Mouse (Mus musculus) heart, embryonic 14.5 days (tissue): ENCODE results near the gene Pbx1. TPM values are rescaled to one million over a fixed set of nuclear protein-coding genes. Genes with fewer than 3 reads are reported as not detected.

Experiments used
- ATAC-seq: fragments of 200-750 bp; cut with Nextera tagmentation; 2 replicates; pipeline ENCODE4 v1.8.0; 2017; ENCODE audit warnings: low read depth, moderate TSS enrichment; ENCODE audit not compliant: insufficient number of reproducible peaks, insufficient read depth, low FRiP score
- H3K27ac ChIP-seq, 2 experiments: fragments of 200-500 bp in 1 of 2; fragments of 300-500 bp in 1 of 2; sonication (generic) in 1 of 2; replicated peaks in 1 of 2; 2 replicates each; pipeline ENCODE4 v1.5.1; 2012 to 2014; ENCODE audit warnings: low read depth in 2 of 2, low read length in 2 of 2, control low read depth in 1 of 2, mild to moderate bottlenecking in 1 of 2, mixed read lengths in 1 of 2; ENCODE audit not compliant: control insufficient read depth in 1 of 2, insufficient read depth in 1 of 2
- H3K27me3 ChIP-seq: fragments of 300-500 bp; sonication (generic); 2 replicates; pipeline ENCODE4 v1.6.1; 2014; ENCODE audit warnings: mild to moderate bottlenecking, low read length, control low read depth; ENCODE audit not compliant: control insufficient read depth, insufficient read depth
- H3K36me3 ChIP-seq: fragments of 300-500 bp; sonication (generic); 2 replicates; pipeline ENCODE4 v1.6.1; 2014; ENCODE audit warnings: mild to moderate bottlenecking, control low read depth, low read length, mixed read lengths; ENCODE audit not compliant: control insufficient read depth, insufficient read depth
- H3K4me1 ChIP-seq, 2 experiments: fragments of 200-500 bp in 1 of 2; fragments of 300-500 bp in 1 of 2; sonication (generic) in 1 of 2; 2 replicates each; pipeline ENCODE4 v1.6.1; 2012 to 2014; ENCODE audit warnings: low read length in 2 of 2, control low read depth in 1 of 2, mixed read lengths in 1 of 2; ENCODE audit not compliant: control insufficient read depth in 2 of 2, insufficient read depth in 2 of 2
- H3K4me2 ChIP-seq: fragments of 300-500 bp; sonication (generic); 2 replicates; pipeline ENCODE4 v1.6.1; 2014; ENCODE audit warnings: mild to moderate bottlenecking, low read length
- H3K4me3 ChIP-seq, 2 experiments: fragments of 200-500 bp in 1 of 2; fragments of 300-500 bp in 1 of 2; sonication (generic) in 1 of 2; 2 replicates each; pipeline ENCODE4 v1.5.1; 2012 to 2014; ENCODE audit warnings: low read length in 2 of 2, mild to moderate bottlenecking in 2 of 2, control low read depth in 1 of 2, low read depth in 1 of 2, moderate library complexity in 1 of 2; ENCODE audit not compliant: control insufficient read depth in 1 of 2, insufficient read depth in 1 of 2
- H3K9ac ChIP-seq: fragments of 300-500 bp; sonication (generic); 2 replicates; pipeline ENCODE4 v1.6.1; 2014; ENCODE audit warnings: mild to moderate bottlenecking, low read length
- H3K9me3 ChIP-seq: fragments of 300-500 bp; sonication (generic); 2 replicates; pipeline ENCODE4 v1.6.1; 2016; ENCODE audit warnings: low read length, control low read depth; ENCODE audit not compliant: control insufficient read depth
- WGBS: fragments of 180-500 bp; shearing (Covaris S2); extraction: QIAGEN DNeasy Blood & Tissue Kit; methylation state at CpG from one replicate; pipeline ENCODE4 v1.1.7; 2014; 5-methylcytosine and 5-hydroxymethylcytosine counted together
- polyA plus RNA-seq: library from polyadenylated mRNA; unstranded; fragments of >200 nt; fragmentation: Nextera tagmentation; extraction: Ambion mirVana; gene quantifications from 2 replicates; pipeline ENCODE4 v1.2.1, GENCODE M21; 2014

The Pbx1 gene
- polyA plus RNA-seq, 1 experiment from 2014 or later: 30.7 TPM

DNA sequence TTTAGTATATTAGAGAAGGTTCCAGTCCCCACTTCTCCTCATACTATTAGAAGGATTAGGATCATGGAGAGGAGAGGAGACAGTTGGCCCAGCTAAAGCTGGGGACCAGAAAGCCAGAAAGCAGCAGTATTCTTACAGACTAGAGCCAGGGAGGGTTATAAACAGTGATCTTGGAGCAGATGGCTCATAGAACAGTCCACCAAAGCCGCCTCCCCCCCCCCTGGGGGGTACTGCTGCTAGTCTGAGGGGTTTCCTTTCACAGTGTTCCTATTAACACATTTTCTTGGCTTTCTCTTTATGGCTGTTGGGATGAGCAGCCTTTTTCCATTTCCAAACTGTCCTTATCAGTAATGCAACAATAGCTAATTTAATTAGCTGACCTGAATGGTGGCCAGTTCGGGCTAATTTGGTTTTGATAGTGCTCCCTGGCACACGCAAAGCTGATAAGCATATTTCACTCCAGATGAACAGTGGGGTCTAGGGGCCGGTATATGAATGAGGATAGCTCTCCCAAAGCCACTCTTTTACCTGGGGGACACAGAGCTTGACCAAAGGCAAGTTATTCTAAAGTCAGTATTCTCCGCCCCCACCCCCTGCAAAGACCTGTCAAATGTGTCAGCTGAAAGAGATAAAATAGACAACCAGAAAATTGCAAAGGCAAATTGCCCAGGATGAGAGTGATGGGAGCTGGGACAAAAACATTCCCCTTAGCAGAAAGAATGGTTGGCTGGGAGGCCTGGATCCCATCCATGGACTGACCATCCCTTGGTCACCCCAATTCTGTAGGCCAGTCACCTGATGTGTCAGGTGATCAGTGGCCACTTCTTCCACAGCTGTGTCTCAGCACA is 307.2 kb downstream of the Pbx1 start:
- WGBS: 60% methylated on average over 5 of the region's 5 CpGs

DNA sequence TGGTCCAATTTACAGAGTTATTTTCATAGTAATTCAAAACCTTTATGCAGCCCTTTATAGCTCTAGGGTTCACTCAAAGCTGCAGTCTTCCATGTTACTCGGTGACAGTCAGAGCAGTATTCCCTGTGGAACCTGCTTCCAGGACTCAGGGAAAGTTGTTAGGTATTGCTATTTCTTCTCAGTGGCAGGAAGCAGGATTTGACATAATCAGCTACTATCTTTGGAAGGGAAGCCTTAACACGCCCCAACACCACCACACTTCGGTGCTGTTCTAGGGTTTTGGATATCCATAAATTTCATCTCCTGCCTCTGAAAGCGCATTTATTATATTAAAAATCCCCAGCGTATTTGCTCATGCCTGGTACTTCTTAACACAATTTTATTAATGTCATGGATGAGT is 314.0 kb downstream of the Pbx1 start:
- H3K27ac ChIP-seq: no peak overlapping the region
- no peak overlapping the region for H3K9ac ChIP-seq
- no peaks in the 10 kb centered on the region for H3K4me1 ChIP-seq
- H3K27me3 ChIP-seq: no peaks in the 10 kb centered on the region
- no peak overlapping the region for H3K4me3 ChIP-seq
- H3K9me3 ChIP-seq: no peaks in the 10 kb centered on the region
- no peak overlapping the region for H3K4me2 ChIP-seq
- ATAC-seq: no peak
- H3K36me3 ChIP-seq: no peaks in the 10 kb centered on the region
- WGBS: 82% methylated on average over 5 of the region's 5 CpGs

More for the DNA sequence above, 307.2 kb downstream of the Pbx1 start:
- no peaks in the 10 kb centered on the region for H3K27me3 ChIP-seq
- no peak overlapping the region for H3K27ac ChIP-seq
- H3K4me3 ChIP-seq: no peak overlapping the region
- no peaks in the 10 kb centered on the region for H3K36me3 ChIP-seq
- H3K4me1 ChIP-seq: no peaks in the 10 kb centered on the region
- H3K9ac ChIP-seq: no peak overlapping the region
- no peaks in the 10 kb centered on the region for H3K9me3 ChIP-seq
- ATAC-seq: no peak
- H3K4me2 ChIP-seq: no peak overlapping the region

DNA sequence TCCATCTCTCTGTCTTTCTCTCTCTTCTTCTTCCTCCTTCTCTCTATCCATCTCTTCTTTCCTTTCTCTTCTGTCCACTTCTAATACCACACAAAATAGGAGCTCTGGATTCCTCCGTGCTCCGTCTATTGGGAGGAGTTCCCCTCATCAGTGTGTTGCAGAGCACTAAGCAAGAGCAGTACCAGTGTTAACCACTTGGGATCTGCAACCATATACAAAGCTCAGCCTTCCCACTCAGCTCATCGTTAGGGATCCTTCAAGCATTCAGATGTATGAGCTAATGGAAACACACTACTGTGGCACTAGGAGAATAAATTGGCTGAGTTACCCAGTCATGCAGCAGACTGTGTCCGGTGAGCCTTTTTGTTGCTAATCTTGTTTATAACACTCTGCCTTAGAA is 314.7 kb downstream of the Pbx1 start:
- 85% methylated on average over 4 of the region's 4 CpGs for WGBS
- ATAC-seq: no peak
- H3K36me3 ChIP-seq: no peaks in the 10 kb centered on the region

DNA sequence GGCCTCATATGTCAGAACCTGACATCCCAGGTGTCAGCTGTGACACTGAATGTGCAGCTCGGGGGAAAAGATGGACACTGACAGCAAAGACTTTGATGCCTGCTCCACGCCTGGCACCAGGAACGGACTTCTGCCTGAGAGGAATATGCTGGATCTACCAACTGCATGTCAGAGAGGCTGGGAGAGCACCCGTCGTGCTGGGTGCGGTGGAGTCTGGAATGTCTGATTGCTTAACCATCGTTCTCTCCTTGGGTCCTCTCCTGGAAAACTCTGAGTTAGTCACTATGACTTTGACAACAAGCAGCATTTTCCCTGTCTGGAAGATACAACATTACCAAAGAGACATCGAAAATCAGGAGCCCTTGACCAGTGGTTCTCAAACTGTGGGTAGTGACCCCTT is 322.3 kb downstream of the Pbx1 start:
- Histone ChIP-seq H3K36me3 (no peaks in the 10 kb centered on the region), H3K27me3 (no peaks in the 10 kb centered on the region), H3K4me1 (no peaks in the 10 kb centered on the region), H3K4me2 (no peak overlapping the region), H3K9ac (no peak overlapping the region), H3K4me3 (no peak overlapping the region), H3K27ac (no peak overlapping the region), H3K9me3 (no peaks in the 10 kb centered on the region)
- ATAC-seq: no peak
- 73% methylated on average over 8 of the region's 8 CpGs for WGBS

More for the DNA sequence above, 314.7 kb downstream of the Pbx1 start:
- Histone ChIP-seq H3K27ac (no peak overlapping the region), H3K27me3 (no peaks in the 10 kb centered on the region), H3K9me3 (no peaks in the 10 kb centered on the region), H3K4me3 (no peak overlapping the region), H3K4me1 (no peaks in the 10 kb centered on the region), H3K9ac (no peak overlapping the region), H3K4me2 (no peak overlapping the region)

DNA sequence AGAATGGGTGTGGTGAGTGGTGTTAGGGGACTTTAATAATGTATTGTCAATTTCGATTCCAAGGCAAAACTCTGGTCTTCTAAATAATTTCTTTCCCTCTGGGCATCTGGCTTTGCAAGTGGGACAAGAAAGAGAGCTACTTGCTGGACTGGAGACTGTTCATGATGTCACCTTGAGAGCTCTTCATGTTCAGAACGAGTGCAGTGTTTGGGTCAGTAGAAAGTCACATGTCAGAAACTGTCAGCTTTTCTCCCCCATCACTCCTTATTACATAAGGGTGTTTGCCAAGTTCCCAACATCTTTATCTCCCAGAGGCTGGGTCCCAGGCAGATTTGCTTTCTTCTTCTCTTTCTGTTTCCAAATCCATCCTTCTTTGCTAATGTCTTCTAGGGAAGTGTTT is 328.2 kb downstream of the Pbx1 start:
- no peaks in the 10 kb centered on the region for H3K27me3 ChIP-seq
- no peak overlapping the region for H3K4me2 ChIP-seq
- no peaks in the 10 kb centered on the region for H3K9me3 ChIP-seq
- no peaks in the 10 kb centered on the region for H3K4me1 ChIP-seq
- H3K9ac ChIP-seq: no peak overlapping the region
- no peak overlapping the region for H3K4me3 ChIP-seq
- 49% methylated on average over 2 of the region's 2 CpGs for WGBS
- H3K27ac ChIP-seq: no peak overlapping the region
- no peak for ATAC-seq
- H3K36me3 ChIP-seq: no peaks in the 10 kb centered on the region

DNA sequence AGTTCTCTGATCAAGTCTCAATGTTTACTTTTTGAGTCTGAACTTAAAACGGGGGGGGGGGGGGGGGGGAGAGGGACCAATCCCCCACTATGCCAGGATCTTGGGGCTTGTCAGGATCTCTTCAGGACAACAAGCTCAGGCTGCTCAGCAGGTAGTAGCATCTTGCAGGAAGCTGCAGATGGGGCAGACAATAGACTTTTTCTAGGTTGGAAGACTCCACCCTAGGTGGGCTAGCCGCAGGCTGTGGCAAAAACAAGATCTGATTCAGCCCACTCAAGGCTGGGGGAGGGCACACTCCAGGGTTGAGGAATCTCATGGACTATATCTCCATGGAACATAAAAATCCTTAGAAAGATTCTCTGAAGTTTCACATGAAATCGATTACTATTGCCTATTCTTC is 330.6 kb downstream of the Pbx1 start:
- Histone ChIP-seq H3K4me1 (no peaks in the 10 kb centered on the region), H3K27ac (no peak overlapping the region), H3K9ac (no peak overlapping the region), H3K4me3 (no peak overlapping the region), H3K4me2 (no peak overlapping the region), H3K36me3 (no peaks in the 10 kb centered on the region), H3K27me3 (no peaks in the 10 kb centered on the region), H3K9me3 (no peaks in the 10 kb centered on the region)
- ATAC-seq: no peak
- WGBS: 63% methylated on average over 3 of the region's 3 CpGs

DNA sequence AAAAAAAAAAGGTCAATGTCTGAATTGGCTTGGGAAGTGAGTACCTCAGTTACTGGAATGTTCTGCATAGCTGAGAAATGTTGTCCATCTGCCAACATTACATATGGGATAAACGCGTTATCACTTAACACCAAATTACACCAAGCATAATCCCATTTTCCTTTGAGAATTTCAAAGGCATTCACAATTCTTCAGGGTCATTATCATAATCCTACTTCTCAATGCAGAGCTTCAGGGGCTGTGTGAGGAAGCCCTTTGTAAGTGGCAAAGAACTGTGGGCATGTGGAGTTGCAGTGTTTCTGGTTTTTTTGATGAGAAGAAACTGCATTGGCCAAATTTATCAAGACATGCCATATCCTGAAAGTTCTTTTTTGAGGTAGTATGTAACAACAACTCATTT is 333.3 kb downstream of the Pbx1 start:
- Histone ChIP-seq H3K4me1 (no peaks in the 10 kb centered on the region), H3K9ac (no peak overlapping the region), H3K36me3 (no peaks in the 10 kb centered on the region), H3K27me3 (no peaks in the 10 kb centered on the region), H3K9me3 (no peaks in the 10 kb centered on the region), H3K4me2 (no peak overlapping the region), H3K27ac (no peak overlapping the region), H3K4me3 (no peak overlapping the region)
- ATAC-seq: no peak
- WGBS: 82% methylated on average over 2 of the region's 2 CpGs

DNA sequence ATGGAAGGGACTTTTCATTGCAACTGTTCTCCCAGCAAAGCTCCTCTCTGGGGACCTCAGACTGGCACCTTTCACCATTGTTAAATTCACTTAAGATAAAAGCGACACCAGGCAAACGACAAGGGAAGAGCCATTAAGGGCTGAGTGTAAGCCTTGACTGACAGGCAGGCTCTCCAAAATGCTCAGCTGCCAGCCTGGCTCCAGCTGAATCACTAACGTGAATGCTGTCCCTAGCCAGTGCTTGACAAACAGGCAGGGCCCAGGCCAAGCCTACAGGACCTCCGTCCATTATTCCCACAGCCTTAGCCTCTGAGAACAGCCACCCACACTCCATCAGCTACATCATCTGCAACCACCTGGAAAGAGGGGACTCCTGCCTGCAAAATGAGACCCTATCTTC is 337.4 kb downstream of the Pbx1 start:
- H3K27me3 ChIP-seq: no peaks in the 10 kb centered on the region
- no peaks in the 10 kb centered on the region for H3K9me3 ChIP-seq
- no peak overlapping the region for H3K27ac ChIP-seq
- H3K36me3 ChIP-seq: no peaks in the 10 kb centered on the region
- no peak overlapping the region for H3K4me2 ChIP-seq
- no peaks in the 10 kb centered on the region for H3K4me1 ChIP-seq
- H3K4me3 ChIP-seq: no peak overlapping the region
- 30% methylated on average over 4 of the region's 4 CpGs for WGBS
- H3K9ac ChIP-seq: no peak overlapping the region
- no peak for ATAC-seq
